Mouse (Mus musculus) urinary bladder, postnatal 4 days (tissue): ENCODE data around the gene Gm7579.
A peak's percentile ranks its signal among the peaks of the same experiment; 100 is the strongest.
"Not testable (repeated sequence)": the region's sequence is repeated elsewhere in the genome, so short reads cannot be mapped to it uniquely, and the experiment has no call there.

Experiments
- DNase-seq, 2 experiments: peaks; one replicate each; pipeline ENCODE4 v3.0.0; 2021 to 2022; ENCODE audit warnings: low spot score in 2 of 2

Gm7579 gene

DNA sequence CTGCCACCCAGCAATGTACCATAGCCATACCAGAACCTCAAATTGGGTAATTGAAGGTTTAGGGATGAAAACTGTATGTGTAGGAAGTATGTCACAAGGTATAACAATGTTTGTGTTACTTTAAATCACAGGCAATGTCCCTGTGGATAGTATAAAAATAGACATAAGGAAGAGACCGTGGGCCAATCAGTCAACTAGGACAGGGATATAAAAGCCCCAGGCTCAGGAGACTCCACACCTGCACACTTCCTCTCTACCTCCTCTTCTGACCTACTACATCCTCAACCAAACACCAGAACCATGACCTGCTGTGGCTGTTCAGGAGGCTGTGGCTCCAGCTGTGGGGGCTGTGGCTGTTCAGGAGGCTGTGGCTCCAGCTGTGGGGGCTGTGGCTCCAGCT, at the start of gene Gm7579:
TSS of gene Gm7579 (plus strand) at position 301 of the 400 bp plus-strand sequence.
- DNase-seq: peak in 1 of 2 experiments; percentile 19

DNA sequence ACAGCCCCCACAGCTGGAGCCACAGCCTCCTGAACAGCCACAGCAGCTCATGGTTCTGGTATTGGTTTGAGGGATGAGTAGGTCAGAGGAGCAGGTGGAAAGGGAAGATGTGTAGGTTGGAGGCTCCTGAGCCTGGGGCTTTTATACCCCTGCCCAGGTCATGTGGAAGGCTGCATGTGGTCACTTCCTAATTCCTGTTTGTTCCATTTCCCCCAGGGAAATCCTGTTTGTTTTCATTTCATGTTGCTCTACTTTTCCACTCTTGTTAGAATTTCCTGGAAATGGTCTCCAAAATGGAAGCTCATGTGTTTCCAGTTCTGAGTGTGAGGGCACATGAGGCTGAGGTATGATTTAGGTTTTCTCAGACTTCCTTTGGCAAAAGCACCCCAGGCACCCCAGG, 46.0 kb upstream of the Gm7579 start, which contains the start of gene Gm4553:
TSS of gene Gm4553 (minus strand) at position 101 of the 400 bp plus-strand sequence.
- peak in 1 of 2 experiments; percentile 25 for DNase-seq

DNA sequence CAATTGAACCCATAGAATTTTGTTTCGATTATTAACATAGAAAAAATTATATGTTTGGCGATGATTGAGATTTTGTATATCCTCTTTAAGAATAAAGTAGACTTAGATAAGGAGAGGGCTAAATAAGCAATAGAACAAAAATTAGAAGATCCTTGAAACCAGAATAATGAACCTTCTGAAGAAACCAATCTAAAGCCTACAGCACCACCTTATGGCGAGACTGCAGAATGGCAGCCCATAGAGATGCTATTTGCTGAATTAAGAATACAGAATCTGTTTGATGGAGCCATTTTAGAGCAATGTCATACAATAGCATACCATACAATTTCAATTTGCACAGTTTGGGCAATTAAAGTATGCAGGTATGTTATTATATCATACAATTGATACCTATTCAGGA, 41.8 kb upstream of the Gm7579 start:
- DNase-seq: no peak

DNA sequence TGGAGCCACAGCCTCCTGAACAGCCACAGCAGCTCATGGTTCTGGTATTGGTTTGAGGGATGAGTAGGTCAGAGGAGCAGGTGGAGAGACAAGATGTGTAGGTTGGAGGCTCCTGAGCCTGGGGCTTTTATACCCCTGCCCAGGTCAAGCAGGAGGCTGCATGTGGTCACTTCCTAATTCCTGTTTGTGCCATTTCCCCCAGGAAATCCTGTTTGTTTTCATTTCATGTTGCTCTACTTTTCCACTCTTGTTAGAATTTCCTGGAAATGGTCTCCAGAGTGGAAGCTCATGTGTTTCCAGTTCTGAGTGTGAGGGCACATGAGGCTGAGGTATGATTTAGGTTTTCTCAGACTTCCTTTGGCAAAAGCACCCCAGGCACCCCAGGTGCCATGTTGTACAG, 35.8 kb upstream of the Gm7579 start, which contains the start of gene Krtap5-2:
TSS of gene Krtap5-2 (minus strand) at position 101 of the 400 bp plus-strand sequence.
- not testable (repeated sequence) for DNase-seq

DNA sequence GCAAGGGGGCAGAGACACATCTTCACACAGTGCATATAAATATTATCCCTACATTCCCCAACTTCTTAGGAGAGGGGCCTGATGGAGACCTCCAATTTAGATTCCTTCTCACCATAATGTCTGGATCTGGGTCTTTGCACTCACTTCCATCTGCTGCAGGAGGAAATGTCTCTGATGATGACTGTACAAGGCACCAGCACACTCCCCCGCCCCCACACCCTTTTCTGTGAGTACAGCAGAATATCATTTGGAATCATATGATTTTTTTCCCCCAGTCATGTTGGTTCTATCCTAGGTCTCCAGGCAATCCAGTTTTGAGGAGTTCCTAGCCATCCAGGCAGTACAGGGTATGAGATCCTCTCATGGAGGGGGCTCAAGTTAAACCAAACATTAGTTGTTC, 33.0 kb upstream of the Gm7579 start:
- no peak for DNase-seq

DNA sequence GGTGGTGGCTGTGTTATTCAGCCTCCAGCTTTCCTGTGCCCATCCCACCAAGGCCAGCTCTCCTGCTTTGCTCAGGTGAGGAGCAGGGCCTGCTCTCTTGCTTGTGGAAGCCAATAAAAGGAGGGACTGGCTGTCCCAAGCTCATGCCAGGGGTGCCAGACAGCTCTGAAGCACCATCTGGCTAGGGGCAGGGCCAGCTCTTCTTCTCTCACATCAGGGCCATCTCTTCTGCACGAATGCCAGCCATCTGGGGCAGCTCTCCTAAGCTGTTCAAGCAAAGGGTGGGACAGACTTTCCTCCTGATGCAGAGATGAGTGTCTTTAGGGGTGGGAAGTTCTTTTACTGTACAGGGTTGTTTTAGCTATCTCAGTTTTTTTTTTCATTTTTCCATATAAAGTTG, 30.6 kb upstream of the Gm7579 start:
- no peak for DNase-seq

DNA sequence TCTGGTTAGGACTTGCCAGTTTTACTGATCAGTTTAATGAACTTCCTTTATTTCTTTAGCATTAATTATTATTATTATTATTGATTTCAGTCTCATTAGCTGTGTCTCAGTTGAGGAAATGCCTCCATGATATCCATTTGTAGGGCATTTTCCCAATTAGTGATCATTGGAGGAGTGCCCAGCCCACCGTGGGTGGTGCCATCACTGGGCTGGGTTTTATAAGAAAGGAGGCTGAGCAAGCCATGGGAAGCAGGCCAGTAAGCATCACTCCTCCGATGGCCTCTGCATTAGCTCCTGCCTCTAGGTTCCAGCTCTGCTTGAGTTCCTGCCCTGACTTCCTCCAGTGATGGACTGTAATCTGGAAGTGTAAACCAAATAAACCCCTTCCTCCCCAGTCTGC, 23.5 kb upstream of the Gm7579 start:
- no peak for DNase-seq

DNA sequence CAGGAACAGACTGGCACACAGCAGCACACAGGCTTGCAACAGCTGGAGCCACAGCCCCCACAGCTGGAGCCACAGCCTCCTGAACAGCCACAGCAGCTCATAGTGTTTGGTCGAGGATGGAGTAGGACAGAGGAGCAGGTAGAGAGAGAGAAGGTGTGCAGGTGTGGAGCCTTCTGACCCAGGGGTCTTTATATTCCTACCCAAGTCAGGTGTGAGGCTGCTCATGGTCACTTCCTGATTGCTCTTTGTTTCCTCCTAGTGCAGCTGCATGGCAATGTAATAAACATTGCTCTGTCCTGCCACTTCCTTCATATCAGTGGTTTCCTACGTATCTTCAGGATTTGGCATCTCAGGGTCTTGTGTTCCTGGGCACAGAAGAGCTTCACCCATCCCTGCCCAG, 21.4 kb upstream of the Gm7579 start, which contains the start of gene Gm10153:
TSS of gene Gm10153 (minus strand) at position 101 of the 400 bp plus-strand sequence.
- DNase-seq: no peak

DNA sequence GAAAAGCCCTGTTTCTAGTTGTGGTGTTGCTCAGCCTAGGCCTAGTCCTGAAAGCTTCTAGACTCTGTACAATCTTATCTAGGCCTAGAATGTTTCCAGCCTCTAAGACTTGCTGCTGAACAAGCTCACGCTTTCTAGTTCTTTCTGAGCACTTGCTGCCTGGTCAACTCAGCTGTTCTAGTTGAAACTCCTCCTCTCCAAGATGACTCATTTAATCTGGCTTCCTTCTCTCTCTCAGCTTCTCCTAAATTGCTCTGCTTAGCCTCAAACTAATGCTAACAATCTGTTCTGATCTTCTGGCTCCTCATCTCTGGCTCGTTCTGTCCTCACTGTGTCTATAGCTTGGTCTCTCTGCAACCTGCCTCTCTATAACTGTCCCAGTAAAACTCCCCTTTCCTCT, 12.9 kb upstream of the Gm7579 start:
- no peak for DNase-seq

DNA sequence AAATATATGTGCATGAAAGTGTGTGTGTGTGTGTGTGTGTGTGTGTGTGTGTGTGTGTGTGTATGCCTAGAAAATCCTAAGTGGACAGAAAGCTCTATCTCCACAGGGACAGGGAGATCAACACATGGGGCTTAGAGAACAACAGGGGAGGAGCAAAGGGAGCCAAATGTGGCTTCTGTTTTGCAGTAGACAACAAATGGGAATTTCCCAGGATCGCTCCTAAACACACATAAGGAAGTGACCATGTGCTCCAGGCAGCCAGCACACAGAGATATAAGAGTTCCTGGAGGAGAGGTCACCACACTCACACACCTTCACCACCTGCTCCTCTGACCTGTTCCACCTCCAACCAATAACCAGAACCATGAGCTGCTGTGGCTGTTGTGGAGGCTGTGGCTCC, 10.6 kb upstream of the Gm7579 start, which contains the start of gene Krtap5-3:
TSS of gene Krtap5-3 (plus strand) at position 301 of the 400 bp plus-strand sequence.
- DNase-seq: peak in 1 of 2 experiments; percentile 46

DNA sequence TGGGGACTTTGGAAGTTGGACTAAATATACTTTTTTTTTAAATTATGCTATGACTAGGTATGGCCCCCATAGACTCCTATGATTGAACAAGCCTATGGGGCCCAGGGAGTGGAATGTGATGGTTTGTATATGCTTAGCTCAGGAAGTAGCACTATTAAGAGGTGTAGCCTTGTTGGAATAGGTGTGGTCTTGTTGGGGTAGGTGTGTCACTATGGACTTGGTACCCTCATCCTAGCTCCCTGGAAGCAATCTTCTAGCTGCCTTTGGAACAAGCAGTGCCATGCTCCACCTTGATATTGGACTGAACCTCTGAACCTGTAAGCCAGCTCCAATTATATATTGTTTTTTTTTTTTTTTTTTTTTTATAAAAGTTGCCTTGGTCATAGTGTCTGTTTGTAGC, 6.2 kb upstream of the Gm7579 start:
- DNase-seq: peak in 1 of 2 experiments; percentile 12

DNA sequence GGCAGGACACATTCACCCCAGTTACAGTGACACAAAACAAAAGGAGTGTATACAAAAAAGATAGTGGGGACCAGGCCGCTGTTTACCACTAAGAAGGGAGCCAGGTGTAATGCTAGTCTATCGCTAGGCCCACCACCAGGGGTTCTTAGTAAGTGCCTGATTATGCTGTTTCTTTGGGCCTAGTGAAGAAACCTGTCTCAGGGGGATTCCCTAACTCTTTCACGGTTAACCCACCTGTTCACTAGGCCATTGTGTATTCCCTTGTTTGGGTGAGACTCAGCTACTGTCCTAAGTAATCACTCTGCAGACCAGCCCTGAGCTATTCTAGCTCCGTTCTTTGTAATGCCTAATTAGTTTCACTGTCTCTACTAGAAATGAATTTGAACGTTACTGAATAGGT, 4.8 kb upstream of the Gm7579 start:
- DNase-seq: peak in 1 of 2 experiments; percentile 13

DNA sequence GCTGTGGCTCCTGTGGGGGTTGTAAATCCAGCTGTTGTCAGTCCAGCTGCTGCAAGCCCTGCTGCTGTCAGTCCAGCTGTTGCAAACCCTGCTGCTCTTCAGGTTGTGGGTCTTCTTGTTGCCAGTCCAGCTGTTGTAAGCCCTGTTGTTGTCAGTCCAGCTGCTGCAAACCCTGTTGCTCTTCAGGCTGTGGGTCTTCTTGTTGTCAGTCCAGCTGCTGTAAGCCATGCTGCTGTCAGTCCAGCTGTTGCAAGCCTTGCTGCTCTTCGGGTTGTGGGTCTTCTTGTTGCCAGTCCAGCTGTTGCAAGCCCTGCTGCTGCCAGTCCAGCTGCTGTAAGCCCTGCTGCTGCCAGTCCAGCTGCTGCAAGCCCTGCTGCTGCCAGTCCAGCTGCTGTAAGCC, 477 bp downstream of the Gm7579 start:
- DNase-seq: peak in 1 of 2 experiments; percentile 51

DNA sequence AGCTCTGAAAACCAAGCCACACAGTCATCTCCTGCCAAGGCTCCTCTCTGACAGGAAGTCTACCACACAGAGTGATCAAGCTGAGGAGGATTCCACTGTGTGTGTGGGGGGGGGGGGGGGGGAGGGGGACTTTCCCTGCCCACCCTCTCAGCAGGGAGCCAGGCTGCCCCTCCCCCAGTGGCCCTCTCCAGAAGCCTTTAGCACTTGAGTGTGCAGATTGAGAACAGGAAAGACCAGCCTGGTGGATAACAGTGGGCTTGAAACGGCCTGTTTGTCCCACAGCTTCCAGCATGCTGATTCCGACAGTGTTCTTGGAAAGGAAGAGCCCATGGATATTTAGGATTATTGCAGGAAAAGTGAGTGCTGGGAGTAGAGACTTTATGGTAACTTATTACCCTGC, 12.9 kb downstream of the Gm7579 start:
- DNase-seq: no peak

DNA sequence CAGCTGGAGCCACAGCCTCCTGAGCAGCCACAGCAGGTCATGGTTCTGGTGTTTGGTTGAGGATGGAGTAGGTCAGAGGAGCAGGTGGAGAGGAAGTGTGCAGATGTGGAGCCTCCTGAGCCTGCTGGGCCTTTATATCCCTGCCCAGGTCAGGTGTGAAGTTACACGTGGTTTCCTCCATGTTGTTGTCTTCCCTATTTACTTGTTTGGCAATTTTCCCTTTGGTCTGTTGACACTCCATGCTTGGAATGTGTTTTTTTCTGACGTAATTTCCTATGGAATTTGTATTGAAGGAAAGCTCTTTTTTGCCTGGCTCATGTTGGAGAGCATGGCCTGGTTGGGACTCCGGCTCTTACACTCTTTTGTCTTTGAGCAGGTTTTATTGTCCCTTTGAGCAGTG, 18.2 kb downstream of the Gm7579 start, which contains the start of gene Krtap5-5:
TSS of gene Krtap5-5 (minus strand) at position 101 of the 400 bp plus-strand sequence.
- not testable (repeated sequence) for DNase-seq

DNA sequence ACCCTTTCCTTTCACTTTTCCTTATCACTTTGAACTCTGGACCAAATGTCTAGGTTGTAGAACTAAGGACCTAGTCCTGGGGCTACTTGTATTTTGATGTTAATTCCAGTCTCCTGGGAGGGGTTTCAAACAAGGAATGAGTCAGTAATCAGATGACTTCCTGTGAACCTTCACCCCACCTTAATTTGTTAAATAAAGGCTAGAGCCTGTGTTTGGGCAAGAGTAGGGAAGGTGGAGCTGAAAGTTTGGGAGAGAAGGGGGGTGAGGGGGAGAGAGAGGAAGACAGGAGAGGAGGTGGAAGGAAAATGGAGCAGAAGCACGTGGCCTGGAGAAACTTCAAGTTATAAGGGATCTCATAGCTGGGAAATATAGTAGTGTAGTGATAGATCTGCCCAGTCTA, 19.9 kb downstream of the Gm7579 start:
- no peak for DNase-seq

DNA sequence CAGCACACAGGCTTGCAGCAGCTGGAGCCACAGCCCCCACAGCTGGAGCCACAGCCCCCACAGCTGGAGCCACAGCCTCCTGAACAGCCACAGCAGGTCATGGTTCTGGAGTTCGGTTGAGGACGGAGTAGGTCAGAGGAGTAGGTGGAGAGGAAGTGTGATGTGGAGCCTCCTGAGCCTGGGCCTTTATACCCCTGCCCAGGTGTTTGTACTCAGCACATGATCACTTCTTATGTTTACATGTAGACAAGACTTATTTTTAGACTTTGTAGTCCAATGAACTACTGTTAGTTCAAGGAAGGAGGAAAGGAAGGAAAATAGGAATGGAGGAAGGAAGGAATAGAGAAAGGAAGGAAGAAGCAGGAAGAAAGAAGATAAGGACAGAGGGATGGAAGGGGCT, 29.3 kb downstream of the Gm7579 start, which contains the start of gene Gm40460:
TSS of gene Gm40460 (minus strand) at position 101 of the 400 bp plus-strand sequence.
- no peak for DNase-seq

DNA sequence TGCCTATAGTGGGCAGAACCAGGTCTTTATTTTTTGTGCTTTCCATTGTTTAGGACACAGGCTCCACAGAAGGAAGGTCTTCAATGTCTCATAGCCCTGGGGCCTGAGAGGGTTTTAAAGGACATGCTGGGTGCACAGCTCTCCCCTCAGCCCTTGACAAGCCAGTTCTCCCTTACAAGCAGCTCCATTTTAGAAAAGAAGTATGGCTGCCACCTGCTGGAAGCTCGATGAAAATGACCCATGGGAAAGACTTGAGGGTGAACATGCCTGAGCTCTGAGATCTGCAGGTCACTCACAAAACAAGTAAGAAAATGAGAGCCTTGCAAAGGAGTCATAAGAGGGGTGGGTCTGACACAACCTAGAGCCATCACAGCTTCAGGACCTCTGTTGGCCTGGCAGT, 38.2 kb downstream of the Gm7579 start:
- no peak for DNase-seq

DNA sequence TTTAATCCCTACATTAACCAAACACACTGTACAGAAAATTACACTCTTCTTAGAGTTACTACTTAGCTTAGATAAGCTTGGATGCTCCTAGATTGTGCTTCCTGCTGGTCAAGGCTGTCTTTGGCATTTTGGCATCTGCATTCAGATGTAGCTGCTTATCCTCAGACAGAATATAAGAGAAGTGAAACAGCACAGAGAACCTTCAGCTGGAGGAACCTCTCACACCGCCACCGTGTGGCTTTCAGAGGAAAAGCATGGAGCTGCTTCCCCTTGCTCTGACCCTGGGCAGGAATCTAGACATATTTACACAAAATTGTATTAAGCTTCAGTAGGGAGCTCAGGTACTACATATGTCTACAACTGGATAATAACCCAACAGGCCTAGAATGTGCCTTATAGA, 43.9 kb downstream of the Gm7579 start:
- no peak for DNase-seq

DNA sequence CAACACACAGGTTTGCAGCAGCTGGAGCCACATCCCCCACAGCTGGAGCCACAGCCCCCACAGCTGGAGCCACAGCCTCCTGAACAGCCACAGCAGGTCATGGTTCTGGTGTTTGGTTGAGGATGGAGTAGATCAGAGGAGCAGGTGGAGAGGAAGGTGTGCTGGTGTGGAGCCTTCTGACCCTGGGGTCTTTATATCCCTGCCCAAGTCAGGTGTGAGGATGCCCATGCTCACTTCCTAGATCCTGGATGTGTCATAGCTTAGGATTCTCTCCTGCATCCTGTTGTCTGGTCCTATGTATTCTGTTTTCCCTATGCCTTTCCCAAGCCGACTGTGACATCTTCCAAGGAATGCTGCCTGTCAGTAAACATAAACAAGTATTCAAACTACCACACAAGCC, 46.6 kb downstream of the Gm7579 start, which contains the start of gene Gm2431:
TSS of gene Gm2431 (minus strand) at position 101 of the 400 bp plus-strand sequence.
- not testable (repeated sequence) for DNase-seq
